Mouse (Mus musculus) kidney, embryonic 14.5 days (tissue): ENCODE measurements at regions not wholly inside any gene's neighbourhood (a gene's known extent, or its start where the extent isn't known, plus 50 kb on each side); places are given as distances from the start of the nearest gene placed in this dataset.
A peak's percentile ranks its signal among the peaks of the same experiment; 100 is the strongest.

ENCODE experiments used
- ATAC-seq: fragments of 200-750 bp; cut with Nextera tagmentation; 2 replicates; pipeline ENCODE4 v1.8.0; 2017; ENCODE audit warnings: moderate number of reproducible peaks, mild to moderate bottlenecking, moderate TSS enrichment, moderate library complexity; ENCODE audit not compliant: low FRiP score, low TSS enrichment
- H3K27ac ChIP-seq: fragments of 300-500 bp; sonication (generic); 2 replicates; pipeline ENCODE4 v1.5.1; 2014; ENCODE audit warnings: low read depth, mild to moderate bottlenecking, low read length, moderate library complexity, mixed read lengths
- H3K27me3 ChIP-seq: fragments of 300-500 bp; sonication (generic); 2 replicates; pipeline ENCODE4 v1.6.1; 2014; ENCODE audit warnings: mild to moderate bottlenecking, low read length; ENCODE audit not compliant: control insufficient read depth, insufficient read depth
- H3K36me3 ChIP-seq: fragments of 300-500 bp; sonication (generic); 2 replicates; pipeline ENCODE4 v1.6.1; 2014; ENCODE audit warnings: low read length, mixed read lengths; ENCODE audit not compliant: control insufficient read depth, insufficient read depth
- H3K4me1 ChIP-seq: fragments of 300-500 bp; sonication (generic); 2 replicates; pipeline ENCODE4 v1.6.1; 2014; ENCODE audit warnings: low read length, mixed read lengths; ENCODE audit not compliant: control insufficient read depth, insufficient read depth
- H3K4me2 ChIP-seq: fragments of 300-500 bp; sonication (generic); replicated peaks from 2 replicates; pipeline ENCODE4 v1.6.1; 2014; ENCODE audit warnings: low read depth, mild to moderate bottlenecking, low read length
- H3K4me3 ChIP-seq: fragments of 300-500 bp; sonication (generic); 2 replicates; pipeline ENCODE4 v1.5.1; 2014; ENCODE audit warnings: mild to moderate bottlenecking, low read length
- H3K9ac ChIP-seq: fragments of 300-500 bp; sonication (generic); 2 replicates; pipeline ENCODE4 v1.6.1; 2014; ENCODE audit warnings: low read depth, mild to moderate bottlenecking, low read length, moderate library complexity
- H3K9me3 ChIP-seq: fragments of 300-500 bp; sonication (generic); 2 replicates; pipeline ENCODE4 v1.6.1; 2016; ENCODE audit warnings: low read length; ENCODE audit not compliant: control insufficient read depth
- WGBS: fragments of 180-500 bp; shearing (Covaris S2); extraction: QIAGEN DNeasy Blood & Tissue Kit; methylation state at CpG from one replicate; pipeline ENCODE4 v1.1.7; 2014; 5-methylcytosine and 5-hydroxymethylcytosine counted together

DNA sequence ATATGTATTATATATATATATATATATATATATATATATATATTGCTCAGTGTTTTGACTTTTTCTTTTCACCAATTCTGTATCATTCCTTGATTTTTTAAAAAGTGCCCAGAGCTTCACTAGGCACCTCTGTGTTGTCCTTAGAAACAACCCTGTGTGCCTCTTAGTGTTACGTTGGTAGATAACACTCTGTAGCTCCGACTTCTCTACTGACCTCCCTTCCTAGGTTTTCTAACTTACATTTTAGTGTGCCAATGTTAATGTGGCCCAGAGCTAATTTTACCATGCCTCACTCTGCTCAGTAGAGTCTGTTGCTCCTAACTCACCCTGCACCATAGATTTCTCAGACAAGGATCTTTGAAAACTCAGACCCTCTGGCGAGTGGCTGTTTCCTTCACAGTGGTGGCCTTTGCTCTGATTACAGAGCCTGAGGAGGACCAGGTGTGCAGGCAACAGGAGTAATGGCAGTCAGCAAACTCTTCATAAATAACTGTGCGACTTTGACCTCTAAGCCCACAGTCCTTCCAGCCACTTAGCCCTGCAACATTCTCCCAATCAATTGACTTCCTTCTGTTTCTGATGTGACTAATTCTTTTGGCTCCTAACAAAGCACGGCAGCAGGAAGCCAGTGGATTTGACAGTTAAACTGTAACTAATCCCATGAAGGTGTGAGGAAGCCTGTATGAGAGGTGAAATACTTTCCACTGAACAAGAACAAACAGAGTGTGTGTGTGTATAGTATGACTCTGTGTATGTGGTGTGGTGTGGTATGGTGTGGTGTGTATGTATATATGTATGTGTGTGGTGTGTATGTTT lies 53.6 kb upstream of the Actr3 start:
- H3K4me1 ChIP-seq, result no peaks in the 10 kb centered on the region
- 47% methylated on average over 5 of the region's 5 CpGs for WGBS
- H3K4me2 ChIP-seq, result no peak overlapping the region
- 0 out of 2 replicates have a peak, but pooled peaks have one; percentile 32 for ATAC-seq
- H3K27ac ChIP-seq, result no peak overlapping the region
- H3K4me3 ChIP-seq, result no peak overlapping the region
- H3K27me3 ChIP-seq, result no peaks in the 10 kb centered on the region
- no peak overlapping the region for H3K9ac ChIP-seq
- no peaks in the 10 kb centered on the region for H3K36me3 ChIP-seq
- peaks cover 3% of the 10 kb centered on the region; the same call in 1 of the 2 replicates for H3K9me3 ChIP-seq

DNA sequence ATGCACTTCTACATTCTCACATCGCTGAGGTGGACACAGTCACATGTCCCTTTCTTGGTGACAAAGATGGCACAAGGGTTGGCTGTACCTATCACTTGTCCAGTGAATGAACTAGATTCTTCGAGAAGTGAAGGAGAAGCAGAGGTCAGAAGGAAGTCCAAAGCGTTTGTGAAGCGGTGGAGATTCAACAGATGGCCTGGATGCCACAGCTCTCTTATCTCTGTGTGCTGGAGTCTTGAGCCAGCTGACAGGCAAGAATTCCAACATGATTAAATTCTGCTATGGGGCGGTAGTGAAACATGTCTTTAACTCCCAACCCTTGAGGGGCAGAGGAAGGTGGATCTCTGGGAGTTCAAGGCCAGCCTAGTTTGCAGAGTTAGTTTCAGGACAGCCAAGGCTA lies 55.5 kb upstream of the Actr3 start:
- no peak overlapping the region for H3K4me3 ChIP-seq
- H3K9me3 ChIP-seq, result peaks cover 3% of the 10 kb centered on the region; the same call in 1 of the 2 replicates
- ATAC-seq, result no peak
- no peaks in the 10 kb centered on the region for H3K27me3 ChIP-seq
- no peaks in the 10 kb centered on the region for H3K36me3 ChIP-seq
- H3K4me1 ChIP-seq, result no peaks in the 10 kb centered on the region
- WGBS, result 87% methylated on average over 5 of the region's 5 CpGs
- H3K9ac ChIP-seq, result no peak overlapping the region
- no peak overlapping the region for H3K4me2 ChIP-seq
- no peak overlapping the region for H3K27ac ChIP-seq

DNA sequence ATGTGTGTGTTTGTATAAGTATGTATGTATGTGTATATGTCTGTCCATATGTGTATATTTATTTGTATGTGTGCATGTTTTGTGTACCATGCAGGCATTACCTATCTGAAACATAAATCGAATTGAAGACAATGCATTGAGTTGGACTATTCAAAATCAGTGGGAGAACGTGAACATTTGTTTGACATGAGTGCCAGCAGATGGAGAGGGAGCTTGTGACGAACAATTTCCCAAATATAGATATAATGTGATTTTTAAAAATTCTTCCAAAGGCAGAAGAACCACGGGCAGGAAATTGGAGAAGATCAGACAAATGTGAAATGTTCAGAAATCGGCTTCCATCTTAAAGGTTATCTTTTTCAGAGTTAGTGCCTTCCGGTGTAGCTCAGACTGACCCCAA lies 59.1 kb upstream of the Actr3 start:
- no peak overlapping the region for H3K4me2 ChIP-seq
- no peak for ATAC-seq
- peaks cover 3% of the 10 kb centered on the region; the same call in 1 of the 2 replicates for H3K9me3 ChIP-seq
- no peaks in the 10 kb centered on the region for H3K36me3 ChIP-seq
- H3K9ac ChIP-seq, result no peak overlapping the region
- H3K4me3 ChIP-seq, result no peak overlapping the region
- H3K27ac ChIP-seq, result no peak overlapping the region
- H3K27me3 ChIP-seq, result no peaks in the 10 kb centered on the region
- WGBS, result 91% methylated on average over 6 of the region's 6 CpGs
- no peaks in the 10 kb centered on the region for H3K4me1 ChIP-seq

DNA sequence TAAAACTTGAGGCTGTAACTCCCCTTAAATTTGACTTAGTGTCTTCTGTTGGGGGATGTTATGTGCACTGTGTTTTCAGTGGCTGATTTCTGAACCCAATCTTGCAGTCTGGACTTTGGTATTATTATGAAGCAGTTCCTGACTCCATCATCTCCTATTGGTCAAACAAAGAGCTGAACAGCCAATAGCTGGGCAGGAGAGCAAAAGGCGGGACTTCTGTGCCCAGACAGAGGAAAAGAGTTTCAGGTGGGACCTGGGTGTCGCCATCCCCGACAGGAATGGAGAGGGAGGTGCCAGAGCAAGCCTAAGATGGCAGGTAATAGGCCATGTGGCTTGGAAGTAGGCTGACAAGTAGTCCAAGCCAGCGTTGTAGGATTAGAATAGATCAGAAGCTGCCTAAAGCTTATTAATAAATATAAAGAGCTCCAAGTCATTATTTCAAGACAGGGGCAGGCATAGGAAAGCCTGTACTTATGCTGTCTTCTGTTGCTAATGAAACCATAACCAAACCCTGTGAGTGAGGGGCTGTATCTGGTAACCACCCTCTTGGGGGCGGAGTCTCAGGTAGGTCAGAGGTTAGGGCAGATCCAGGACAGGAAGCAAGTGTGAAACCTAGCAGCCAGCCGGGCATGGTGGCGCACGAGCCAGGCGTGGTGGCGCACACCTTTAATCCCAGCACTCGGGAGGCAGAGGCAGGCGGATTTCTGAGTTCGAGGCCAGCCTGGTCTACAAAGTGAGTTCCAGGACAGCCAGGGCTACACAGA lies 60.0 kb upstream of the Actr3 start:
- Histone ChIP-seq H3K4me1 (no peaks in the 10 kb centered on the region), H3K9ac (no peak overlapping the region), H3K27ac (no peak overlapping the region), H3K4me3 (no peak overlapping the region), H3K36me3 (no peaks in the 10 kb centered on the region), H3K27me3 (no peaks in the 10 kb centered on the region), H3K4me2 (no peak overlapping the region), H3K9me3 (peaks cover 3% of the 10 kb centered on the region; the same call in 1 of the 2 replicates)
- no peak for ATAC-seq
- 80% methylated on average over 11 of the region's 13 CpGs for WGBS

DNA sequence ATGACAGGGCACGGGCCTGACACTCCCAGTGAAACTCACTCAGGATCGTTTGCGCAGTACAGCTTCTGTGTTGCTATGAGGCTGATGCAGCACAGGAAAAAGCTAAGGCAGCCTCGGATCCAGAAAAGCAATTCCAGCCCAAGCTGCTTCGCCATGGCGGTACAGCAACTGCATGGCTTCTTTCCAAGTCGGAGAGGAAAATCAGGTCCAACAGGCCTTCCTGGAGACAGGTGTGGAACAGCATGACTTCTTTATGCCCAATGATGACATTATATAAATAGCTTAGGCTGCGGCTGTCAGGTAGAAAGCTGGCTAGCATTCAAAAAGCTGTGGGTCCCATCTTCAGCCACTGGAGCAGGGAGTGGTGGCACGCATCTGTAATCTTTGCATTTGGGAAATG lies 61.5 kb upstream of the Actr3 start:
- no peak for ATAC-seq
- Histone ChIP-seq H3K4me2 (no peak overlapping the region), H3K36me3 (no peaks in the 10 kb centered on the region), H3K27ac (no peak overlapping the region), H3K9me3 (no peaks in the 10 kb centered on the region), H3K4me3 (no peak overlapping the region), H3K27me3 (no peaks in the 10 kb centered on the region), H3K9ac (no peak overlapping the region), H3K4me1 (no peaks in the 10 kb centered on the region)
- 92% methylated on average over 9 of the region's 9 CpGs for WGBS

DNA sequence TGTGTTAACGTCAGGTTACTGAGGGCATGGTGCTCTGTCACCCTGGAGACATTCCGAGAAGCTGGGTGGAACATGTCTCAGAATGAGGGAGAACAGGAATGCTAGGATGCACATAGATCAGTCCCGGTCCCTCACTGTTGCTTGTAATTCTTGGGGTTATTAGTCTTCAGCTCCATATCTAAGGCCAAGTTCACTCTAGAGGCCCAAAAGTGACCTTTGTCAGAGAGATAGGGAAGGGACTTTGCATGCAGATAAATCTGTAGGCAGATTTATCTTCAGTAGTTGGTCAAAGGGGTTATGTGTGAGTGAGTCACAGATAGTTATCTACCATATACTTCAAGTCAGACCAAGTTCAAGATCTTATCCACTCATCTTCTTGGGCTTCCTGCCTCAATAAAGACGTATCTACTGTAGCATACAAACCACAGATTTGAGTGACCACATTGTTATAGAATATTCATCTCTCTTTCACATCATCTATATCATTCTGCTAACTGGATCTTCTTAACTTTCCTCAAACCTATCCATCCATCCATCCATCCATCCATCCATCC lies 58.4 kb upstream of the Slc35f5 start:
- H3K27me3 ChIP-seq, result no peaks in the 10 kb centered on the region
- no peaks in the 10 kb centered on the region for H3K9me3 ChIP-seq
- no peaks in the 10 kb centered on the region for H3K36me3 ChIP-seq
- no peak overlapping the region for H3K4me2 ChIP-seq
- no peak overlapping the region for H3K9ac ChIP-seq
- no peaks in the 10 kb centered on the region for H3K4me1 ChIP-seq
- WGBS, result 90% methylated on average over 4 of the region's 4 CpGs
- H3K4me3 ChIP-seq, result no peak overlapping the region
- H3K27ac ChIP-seq, result no peak overlapping the region
- no peak for ATAC-seq

DNA sequence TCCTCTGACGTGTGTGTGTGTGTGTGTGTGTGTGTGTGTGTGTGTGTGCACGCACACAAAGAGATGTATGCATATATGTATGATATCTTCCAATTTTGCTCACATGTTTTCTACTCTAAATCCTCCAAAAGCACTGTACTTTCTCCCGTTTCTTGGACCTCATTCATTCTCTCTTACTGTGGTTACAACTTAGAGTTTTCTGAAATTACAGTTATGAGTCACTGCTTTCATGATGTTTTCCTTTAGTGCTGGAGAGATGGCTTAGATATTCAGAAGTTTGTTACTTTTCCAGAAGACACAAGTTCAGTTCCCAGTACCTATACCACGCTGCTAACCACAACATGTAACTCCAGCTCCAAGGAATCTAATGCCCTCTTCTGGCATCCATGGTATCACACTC lies 56.5 kb upstream of the Slc35f5 start:
- no peak overlapping the region for H3K9ac ChIP-seq
- H3K27me3 ChIP-seq, result no peaks in the 10 kb centered on the region
- WGBS, result 82% methylated on average over 4 of the region's 4 CpGs
- no peak overlapping the region for H3K4me2 ChIP-seq
- no peaks in the 10 kb centered on the region for H3K9me3 ChIP-seq
- no peak overlapping the region for H3K4me3 ChIP-seq
- no peak for ATAC-seq
- H3K4me1 ChIP-seq, result no peaks in the 10 kb centered on the region
- no peaks in the 10 kb centered on the region for H3K36me3 ChIP-seq
- no peak overlapping the region for H3K27ac ChIP-seq

DNA sequence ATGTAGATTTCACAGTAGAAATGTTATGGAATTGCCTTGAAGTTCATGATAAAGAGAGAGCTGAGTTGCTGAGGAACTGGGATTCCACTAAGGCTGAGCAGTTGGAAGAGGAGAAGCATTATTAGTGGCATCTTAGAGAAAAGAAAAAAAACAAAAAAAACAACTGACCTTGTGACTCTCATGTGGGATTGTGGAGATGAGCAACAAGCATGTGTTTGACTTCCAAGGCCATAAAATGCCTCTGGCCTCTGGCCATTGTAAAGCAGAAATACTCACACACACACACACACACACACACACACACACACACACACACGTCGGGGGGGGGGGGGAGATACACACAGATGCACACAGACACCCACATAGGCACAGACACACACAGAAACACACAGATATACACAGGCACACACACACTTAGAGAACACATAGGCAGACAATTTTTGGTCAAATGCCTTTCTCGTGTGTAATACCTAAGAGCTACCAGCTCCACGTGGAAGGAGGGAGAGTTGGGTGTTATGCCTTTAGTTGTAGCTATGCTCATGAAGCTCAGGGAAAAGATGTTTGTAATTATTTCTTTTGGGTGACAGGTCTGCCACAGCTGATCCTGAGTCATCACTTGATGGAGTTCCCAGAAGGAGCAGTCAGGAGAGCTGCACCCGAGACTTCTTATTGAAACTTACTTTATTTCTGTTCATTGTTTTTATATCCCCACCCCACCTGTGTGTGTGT lies 52.4 kb upstream of the Slc35f5 start:
- H3K4me2 ChIP-seq, result no peak overlapping the region
- H3K27me3 ChIP-seq, result no peaks in the 10 kb centered on the region
- no peak overlapping the region for H3K9ac ChIP-seq
- no peak for ATAC-seq
- H3K4me3 ChIP-seq, result no peak overlapping the region
- H3K4me1 ChIP-seq, result no peaks in the 10 kb centered on the region
- H3K27ac ChIP-seq, result no peak overlapping the region
- H3K36me3 ChIP-seq, result no peaks in the 10 kb centered on the region
- WGBS, result 76% methylated on average over 4 of the region's 5 CpGs
- H3K9me3 ChIP-seq, result no peaks in the 10 kb centered on the region
